Comparison of ENCODE assay signal across 18 mouse cellular contexts in genomic region chr7:109038121-109038735, GRCm38 (mm10). TPM values are rescaled to one million over a fixed set of nuclear protein-coding genes. Genes with fewer than 3 reads are reported as not detected.
DNase-seq lines count a peak whose midpoint lies in the region; ATAC-seq and TF ChIP-seq lines count a peak whose summit lies in the region.
"Had no signal": no experiment of that assay in that cellular context is flagged by ENCODE, and none has a peak within 500 bp of the region (broad histone marks: within the 10 kb centered on the region; RNA-seq: fewer than 3 reads in every experiment).

No protein-coding gene starts in this region.

- no peak for TF ChIP-seq CTCF in layer of hippocampus, adult 2 months (conservative IDR thresholded peaks at IDR 0.05)

- H3K27ac ChIP-seq in layer of hippocampus, adult 2 months: peak overlapping the region; percentile 79
- H3K27ac ChIP-seq: embryonic facial prominence, embryonic 13.5 days; intestine, embryonic 15.5 days; kidney, embryonic 15.5 days; neural tube, embryonic 13.5 days; stomach, postnatal 0 days had no signal

- ATAC-seq in cerebellum, adult (ENCODE audit: insufficient number of reproducible peaks, low FRiP score, low TSS enrichment): peak; percentile 68
- ATAC-seq: CD4-positive, CD25-positive, alpha-beta regulatory T cell, adult 4 months; intestine, embryonic 15.5 days had no signal

- H3K4me3 ChIP-seq in layer of hippocampus, adult 2 months: no peak overlapping the region
- H3K4me3 ChIP-seq: embryonic facial prominence, embryonic 13.5 days; intestine, embryonic 15.5 days; kidney, embryonic 15.5 days; neural tube, embryonic 13.5 days had no signal

- DNase-seq in cerebellum, postnatal 4 days (ENCODE audit: low spot score in 2 of 2): no peak
- no peak for DNase-seq in layer of hippocampus, adult 2 months (ENCODE audit: low spot score in 2 of 2)
- no peak for DNase-seq in layer of hippocampus, postnatal 36 days
- peak; percentile 72 for DNase-seq in cerebellum, adult 18-20 months
- peak; percentile 57 to 71 for DNase-seq in cerebellum, postnatal 36 days
- DNase-seq in urinary bladder, postnatal 14 days (ENCODE audit: low spot score): no peak
- no peak for DNase-seq in kidney, postnatal 14 days
- DNase-seq: heart, postnatal 4 days; liver; lung, adult 18-20 months; thymus, postnatal 14 days had no signal

RNA-seq across cellular contexts. Expression of gene Ric3, which starts 44.9 kb away (rescaled TPM):
- total RNA-seq in layer of hippocampus, adult 2 months (2021): 10 to 100 TPM; 69.6 to 72.0 TPM
- total RNA-seq in layer of hippocampus, postnatal 36 days (2021): 10 to 100 TPM; 66.5 to 71.3 TPM

Comparison
In these comparisons a context has a peak if more than half of its experiments do, and no peak if none do; other contexts are left out.
1. DNase-seq: peak in cerebellum, adult 18-20 months (2 of 2) and cerebellum, postnatal 36 days (2 of 2); none in cerebellum, postnatal 4 days (0 of 2), layer of hippocampus, adult 2 months (0 of 2), layer of hippocampus, postnatal 36 days (0 of 2), urinary bladder, postnatal 14 days (single experiment) and kidney, postnatal 14 days (single experiment).